Mouse (Mus musculus) T-helper 17 cell (primary cell): Measurements from ENCODE around the gene Prkn.

Experiments
- in situ Hi-C, 2 experiments: fragments of 300-600 bp; cut with MboI, MseI; formaldehyde crosslinking; loops; 1 replicate in 1 of 2; 2 replicates in 1 of 2; pipeline ENCODE4 v1.15.1; 2025; ENCODE audit warnings: high pct_unique_total_duplicates in 2 of 2

The Prkn gene

DNA sequence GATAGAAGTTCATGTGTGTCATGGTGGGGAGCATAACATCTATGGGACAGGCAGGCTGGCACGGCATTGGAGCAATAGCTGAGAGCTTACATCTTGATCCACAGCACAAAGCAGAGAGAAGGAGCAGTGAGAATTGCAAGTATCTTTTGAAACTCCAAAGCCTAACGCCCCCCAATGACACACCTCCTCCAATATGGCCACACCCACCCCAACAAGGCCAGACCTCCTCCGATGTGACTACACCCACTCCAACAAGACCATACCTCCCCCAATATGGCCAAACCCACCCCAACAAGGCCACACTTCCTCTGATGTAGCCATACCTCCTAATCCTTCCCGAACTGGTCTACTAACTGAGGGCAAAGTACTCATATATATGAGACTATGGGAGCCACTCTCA lies 1004.3 kb downstream of the Prkn start:
- in situ Hi-C loops = no loop called here

DNA sequence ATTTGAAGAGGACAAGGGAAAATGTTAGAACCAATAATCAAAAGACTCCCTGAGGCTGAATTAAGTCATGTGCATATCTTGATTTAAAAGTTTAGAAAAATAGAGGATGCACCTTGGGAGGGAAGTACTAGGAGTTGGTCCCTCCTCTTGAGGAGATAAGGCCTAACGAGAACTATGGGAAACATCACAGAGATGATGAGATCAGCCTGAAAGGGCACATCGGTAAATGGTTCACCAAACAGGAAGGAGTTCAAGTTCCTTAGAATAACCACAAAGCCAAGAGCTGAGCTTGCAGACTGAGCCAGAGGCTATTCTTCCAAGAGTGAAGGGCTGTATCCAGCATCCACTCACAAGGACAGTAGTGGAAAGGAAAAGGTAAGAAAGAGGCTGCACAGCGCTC lies 1004.8 kb downstream of the Prkn start:
- in situ Hi-C loops = no loop called here

DNA sequence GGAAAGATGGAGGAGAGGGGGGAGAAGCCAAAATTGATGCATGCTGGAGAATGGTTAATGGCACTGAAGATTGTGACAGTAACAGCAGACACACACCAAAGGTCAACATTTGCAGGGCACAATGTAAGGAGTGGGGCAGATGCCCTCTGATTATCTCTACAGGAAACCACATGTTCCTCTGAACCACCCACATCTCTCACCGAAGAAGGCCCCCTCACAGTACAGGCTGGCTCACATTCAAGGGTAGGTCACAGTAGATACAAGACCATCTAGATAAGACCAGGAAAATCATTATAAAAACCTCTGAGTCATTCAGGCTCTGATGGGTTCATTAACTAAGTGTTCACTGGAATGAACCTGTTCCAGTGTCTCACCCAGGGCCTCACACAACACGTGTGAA lies 1005.3 kb downstream of the Prkn start:
- in situ Hi-C loops = no loop called here

DNA sequence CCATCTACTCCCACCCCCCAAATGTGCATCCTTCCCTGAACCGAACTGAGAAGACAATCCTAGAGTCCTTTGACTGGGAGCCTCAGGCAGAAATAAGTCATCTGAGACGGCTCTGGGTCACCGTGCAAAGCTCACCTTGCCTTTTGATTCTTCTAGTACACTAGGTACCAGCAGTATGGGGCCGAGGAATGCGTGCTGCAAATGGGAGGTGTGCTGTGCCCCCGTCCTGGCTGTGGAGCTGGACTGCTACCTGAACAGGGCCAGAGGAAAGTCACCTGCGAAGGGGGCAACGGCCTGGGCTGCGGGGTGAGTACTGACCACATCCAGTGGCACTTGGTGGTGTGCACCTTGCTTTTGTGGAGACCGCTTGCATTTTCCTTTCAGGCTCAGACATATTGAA lies 1014.4 kb downstream of the Prkn start:
- in situ Hi-C loops = loop anchor here in 1 of 2 experiments (5.0 to 10.0 kb wide), 2 partner anchors 48 to 1880 kb away; no protein-coding TSS in a partner anchor

DNA sequence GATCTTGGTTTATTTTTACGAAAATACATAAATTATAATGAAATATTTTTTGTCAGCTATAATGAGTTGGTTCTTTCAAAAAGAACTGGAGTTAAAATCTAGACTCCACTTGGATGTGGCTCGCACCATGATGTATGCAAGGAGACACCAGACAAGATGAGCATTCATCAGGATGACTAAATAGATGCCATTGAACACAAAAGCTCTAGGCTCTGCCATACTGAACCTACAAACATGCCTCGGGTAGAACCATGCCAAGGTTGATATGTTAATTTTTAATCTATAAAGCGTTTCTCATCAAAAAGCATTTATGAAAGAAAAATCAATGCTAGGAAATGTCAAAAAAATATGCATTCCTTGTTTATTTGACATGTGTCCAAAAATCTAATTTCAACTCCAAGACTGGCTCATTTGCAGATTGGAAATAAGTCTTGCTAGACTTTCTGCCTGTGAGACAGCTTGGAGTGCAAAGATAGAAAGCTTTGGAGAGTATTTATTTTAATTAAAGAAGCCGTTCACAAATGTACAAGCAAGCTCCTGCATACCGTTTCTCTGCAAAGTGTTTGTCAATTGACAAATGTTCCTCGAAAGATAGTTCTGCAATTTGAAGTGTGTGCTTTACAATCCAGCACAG lies 1018.7 kb downstream of the Prkn start:
- in situ Hi-C loops = loop anchor here in 1 of 2 experiments (10.0 kb wide), 1 partner anchor 1884 kb away; no protein-coding TSS in a partner anchor

DNA sequence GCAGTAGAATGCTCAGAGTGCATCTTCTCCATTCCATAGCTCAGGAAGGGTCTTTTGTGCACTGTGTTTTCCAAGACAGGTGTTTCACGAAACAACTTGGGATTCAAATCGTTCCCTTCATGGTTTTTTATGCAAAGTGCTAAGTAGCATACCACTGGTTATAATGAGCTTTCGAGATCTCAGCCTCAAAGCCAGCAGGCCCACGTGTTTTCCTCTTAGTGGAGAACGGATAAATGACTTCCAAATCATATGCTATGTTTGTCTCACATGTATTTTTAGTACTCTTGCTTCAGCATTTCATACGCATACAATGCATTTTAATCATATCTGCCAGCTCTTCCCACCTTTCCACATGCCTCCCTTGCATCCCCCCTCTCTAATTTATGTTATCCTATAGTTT lies 1021.0 kb downstream of the Prkn start:
- in situ Hi-C loops = no loop called here

DNA sequence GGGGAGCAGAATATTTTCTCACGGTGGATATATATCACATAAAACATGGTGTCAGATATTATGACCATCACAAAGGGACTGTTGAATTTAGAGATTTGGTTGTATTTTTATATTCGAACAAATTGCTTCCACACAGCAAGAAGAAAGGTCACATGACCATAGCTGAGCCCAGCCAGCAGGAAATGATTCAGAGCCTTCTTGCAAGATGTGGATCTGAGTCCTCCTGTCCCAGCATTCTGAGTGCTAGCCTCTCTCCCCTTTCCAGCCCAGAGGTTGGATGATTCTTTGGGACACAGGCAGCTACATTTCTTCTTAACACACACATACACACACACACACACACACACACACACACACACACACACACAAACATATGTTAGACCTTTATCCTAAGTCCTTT lies 1022.2 kb downstream of the Prkn start:
- in situ Hi-C loops = no loop called here

DNA sequence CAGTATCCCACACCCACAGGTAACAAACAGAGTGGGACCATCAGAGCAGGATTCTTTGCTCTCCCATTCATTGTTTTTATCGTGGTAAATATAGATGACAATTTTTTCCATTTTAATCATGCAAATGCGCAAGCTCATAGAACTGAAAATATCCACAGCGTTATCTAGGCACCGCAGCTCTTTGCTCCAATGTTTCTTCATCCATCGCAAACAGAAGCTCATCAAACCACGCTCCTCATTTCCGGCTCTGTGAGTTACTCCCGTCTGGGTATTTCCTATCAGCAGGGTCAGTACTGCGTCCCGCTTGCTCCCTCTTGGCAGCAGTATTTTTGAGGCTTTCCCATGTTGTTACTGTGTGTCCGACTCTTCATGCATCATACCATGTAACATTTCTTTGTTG lies 1022.8 kb downstream of the Prkn start:
- in situ Hi-C loops = no loop called here

DNA sequence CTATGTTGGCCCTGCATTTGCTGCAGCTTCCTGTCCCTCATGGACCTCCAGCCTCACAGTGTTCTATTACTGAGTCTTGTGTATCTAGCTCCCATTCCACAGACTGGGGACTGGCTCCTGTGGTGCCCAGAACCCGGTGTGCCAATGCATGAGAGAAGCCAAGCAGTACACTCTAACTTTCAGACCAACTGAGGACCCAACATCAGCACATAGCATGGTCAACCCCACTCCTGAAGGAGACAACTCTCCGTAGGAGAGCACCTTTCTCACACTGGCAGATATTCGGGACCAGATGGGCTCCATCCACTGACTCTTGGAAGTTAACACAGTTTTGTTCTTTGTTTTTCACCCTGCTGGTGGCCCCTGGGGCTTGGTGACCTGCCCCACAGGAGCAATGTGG lies 1026.0 kb downstream of the Prkn start:
- in situ Hi-C loops = no loop called here

DNA sequence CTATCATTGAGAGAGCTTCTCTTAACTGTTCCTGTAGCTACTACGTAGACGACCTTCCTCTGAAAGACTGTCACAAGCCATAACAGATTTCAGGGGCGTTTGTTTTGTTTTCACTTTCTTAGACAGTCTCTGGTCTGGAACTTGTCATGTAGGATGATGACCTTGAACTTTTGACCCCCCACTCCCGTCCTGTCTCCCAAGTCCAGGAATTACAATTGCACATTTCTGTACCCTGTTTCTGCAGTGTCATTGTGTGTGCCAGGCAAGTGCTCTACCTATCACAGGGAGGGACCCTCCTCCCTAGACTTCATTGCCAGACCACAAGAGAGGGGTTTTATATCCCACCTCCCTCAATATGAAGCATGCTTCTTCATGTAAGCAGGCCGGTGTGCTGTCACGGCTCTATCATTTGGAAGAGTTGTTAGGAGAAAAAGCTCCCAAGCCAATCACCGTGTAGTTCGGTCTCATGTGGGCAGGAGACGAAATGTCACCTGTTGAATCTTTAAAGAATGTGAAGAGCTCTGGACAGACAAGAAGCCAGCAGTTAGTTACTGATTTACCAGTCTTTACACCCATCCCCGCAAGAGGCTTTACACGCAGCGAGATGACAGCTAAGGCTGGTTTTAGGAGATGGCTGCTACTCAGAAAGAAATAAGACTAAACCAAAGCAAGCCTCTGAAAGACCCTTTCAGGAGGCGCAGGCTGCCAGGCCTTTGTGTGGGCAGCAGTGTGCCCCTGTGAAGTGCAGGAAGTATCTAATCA lies 1027.3 kb downstream of the Prkn start:
- in situ Hi-C loops = no loop called here

DNA sequence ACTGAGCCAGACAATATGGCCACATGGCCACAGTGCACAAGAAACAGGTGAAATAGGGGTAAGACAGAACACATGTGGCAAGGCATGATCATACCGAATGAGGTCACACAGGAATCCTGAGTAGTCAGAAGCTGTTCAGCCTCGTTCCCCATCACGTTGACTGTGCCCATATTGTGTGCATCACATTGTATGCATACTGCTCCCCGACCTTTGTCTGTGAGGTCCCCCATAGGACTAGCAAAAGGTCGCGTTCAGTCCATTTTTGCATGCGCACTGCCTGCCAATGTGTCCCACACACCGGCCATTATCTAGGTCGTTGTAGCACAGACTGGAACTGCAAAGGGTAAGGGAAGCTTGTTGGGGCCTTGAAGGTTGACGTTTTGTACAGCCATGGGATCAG lies 1030.4 kb downstream of the Prkn start:
- in situ Hi-C loops = no loop called here

DNA sequence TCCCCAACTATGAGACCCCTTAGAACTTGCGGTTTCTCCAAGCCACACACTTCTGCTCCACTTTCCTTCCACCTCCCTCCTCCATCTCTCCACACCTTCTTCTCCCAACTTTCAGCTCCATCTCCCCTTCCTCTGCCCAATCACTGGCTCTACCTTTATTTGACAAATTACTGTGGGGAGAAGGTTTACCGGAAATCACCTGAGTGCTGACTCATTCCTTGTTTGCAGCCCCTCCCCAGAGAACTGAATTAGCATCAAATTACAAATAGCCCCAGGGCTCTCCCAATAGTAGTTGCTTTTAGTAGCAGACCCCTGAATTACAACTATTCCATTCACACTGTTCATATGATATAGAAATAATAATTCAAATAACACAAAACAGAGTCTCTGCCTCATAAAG lies 1036.1 kb downstream of the Prkn start:
- in situ Hi-C loops = no loop called here

DNA sequence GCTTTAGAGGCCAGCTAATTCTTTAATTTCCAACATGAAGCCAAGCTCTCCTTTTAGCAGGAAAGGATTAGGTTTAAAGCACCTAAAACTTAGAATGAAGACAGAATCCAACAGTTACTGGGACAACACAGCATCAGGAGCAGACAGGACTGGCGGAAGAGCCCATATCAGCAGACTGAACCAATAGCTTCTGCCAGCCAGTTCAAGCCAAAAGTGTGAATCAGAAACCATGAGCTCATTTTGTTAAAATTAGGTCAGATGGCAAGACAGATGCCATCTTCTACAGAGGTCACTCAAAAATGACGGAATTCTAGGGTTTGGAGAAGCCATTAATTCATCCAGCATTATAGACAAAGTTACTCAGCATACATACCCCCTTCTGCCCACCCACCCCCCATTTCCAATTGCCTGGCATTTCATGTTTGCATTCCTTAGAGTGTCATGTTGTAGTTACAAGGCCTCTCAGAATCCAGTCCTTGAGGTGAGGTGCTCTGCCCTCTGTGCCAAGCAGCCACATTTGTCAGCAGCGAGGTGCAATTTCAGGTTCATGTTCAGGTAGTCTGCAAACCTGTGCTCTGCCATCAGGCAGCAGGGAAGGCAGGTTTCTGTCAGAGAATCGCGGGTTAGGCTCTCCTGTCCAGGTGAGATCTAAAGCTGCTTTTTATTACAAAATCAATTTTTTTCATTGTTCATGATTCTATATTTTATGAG lies 1041.1 kb downstream of the Prkn start:
- in situ Hi-C loops = no loop called here

DNA sequence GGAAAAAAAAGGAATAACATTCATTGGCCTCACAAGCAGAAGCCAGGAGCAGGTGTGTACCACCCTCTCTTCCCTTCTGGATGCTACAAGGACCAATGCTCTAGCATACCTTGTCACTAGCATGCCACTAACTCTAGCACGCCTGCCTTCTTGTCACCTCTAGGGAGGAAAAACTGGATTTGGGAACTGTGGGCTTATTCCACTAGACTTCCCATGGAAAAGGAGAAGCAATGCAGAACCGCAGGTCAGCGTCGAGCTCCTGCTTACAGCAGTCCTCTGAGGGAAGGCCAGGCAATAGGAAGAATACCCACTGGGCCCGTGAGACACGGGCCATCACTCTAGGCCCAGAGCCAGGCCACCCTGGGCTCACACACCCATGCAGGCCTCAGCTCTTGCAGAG lies 1045.4 kb downstream of the Prkn start:
- in situ Hi-C loops = no loop called here

DNA sequence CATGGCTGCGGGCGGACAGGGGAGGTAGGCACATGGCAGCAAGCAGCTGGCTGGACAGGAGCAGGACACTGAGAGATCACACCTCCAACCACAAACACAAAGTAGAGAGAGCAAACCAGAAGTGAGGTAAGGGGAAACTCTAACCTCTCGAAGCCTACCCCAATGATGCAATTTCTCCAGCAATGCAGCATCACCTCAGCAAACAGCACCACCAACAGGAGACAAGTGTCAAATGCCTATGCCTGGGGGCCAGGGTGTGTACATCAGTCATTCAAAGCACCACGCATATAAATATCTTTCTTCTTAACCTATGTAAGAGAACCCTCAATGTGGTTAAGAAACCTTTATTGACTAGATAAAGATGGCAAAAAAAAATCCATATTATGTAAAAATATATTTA lies 1046.8 kb downstream of the Prkn start:
- in situ Hi-C loops = no loop called here

DNA sequence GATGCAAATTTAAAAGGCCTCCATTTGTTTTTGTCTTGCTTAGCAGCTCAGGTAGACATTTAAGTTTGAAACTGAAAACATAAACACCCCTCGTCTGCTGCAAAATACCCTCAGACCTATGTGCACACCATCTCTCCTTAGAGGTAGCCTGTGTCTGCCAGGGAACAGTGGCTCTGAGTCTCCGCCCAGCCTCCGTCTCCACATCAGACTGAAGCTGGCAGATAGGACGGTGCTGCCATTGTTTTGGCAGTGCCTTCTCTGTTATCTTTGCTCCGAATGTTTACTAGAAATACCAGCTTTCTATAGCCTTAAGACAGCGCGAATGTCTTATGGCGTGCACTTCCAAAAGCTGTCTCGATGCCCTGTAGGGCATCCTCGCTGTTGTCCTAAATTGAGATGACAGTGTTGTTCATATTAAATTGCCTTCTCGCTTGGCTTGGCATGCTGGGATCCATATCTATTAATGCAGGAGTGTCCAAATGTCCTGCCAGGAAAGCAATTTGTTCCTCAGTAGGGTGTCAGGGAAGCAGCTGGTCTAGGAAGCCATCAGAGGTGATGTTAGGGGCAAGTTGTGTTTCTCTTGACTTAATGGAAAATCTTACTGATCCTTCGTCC lies 1047.5 kb downstream of the Prkn start:
- in situ Hi-C loops = no loop called here

DNA sequence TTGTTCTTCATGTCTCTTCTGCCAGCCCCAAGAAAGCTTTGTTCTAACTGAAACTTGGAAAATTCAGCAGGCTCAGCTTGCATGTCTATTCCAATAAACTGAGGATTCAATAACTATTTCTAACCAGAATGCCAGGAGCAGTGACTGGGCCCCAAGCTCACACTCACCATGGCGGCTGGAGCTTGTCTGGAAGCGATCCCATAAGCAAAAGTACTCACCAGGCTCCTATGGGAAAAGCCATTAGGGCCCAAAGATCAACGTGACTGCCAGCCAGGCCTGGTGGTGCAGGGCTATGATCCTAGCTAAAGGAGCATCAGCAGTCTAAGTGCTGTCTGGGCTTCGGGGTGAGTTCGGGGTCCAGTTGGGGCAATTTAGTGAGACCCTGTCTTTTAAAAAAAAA lies 1048.6 kb downstream of the Prkn start:
- in situ Hi-C loops = no loop called here

DNA sequence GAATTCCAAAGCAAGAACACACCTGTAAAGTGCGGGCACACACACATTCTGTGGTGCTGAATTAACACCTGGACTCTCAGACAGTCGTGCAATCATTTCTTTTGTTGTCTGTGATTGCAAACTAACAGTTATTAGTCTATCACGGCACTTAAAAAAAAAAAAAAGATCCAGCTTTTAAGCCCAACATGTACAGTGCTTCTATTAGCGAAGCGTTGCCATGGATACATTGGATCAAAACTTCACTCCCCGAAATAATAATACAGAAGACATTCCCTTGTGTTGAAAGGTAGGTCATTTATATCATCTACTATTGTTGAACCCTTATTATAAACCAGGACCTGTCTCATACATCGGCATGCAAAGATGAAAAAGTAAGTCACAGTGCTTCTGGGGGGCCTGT lies 1060.1 kb downstream of the Prkn start:
- in situ Hi-C loops = loop anchor here in 1 of 2 experiments (5.0 kb wide), 1 partner anchor 48 kb away; no protein-coding TSS in a partner anchor

DNA sequence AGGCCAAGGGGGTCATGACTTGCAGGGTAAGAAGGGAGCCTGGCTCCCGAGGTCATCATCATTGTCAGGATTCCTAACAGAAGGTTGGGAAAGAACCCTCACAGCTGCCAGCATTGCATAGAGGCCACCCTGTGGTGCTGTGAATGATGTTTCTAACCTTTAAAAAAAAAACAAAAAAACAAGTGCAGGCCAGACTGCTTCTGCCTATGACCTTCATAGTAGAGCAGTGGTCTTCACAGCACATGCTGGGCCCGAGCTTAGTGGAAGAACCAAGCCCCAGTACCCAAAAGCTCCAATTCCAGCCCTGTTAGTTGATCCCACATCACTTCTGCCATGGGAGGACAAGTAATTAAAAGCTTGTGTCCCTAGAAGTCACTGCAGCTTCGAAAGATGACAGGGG lies 1061.5 kb downstream of the Prkn start:
- in situ Hi-C loops = loop anchor here in 1 of 2 experiments (5.0 kb wide), 1 partner anchor 49 kb away; no protein-coding TSS in a partner anchor

DNA sequence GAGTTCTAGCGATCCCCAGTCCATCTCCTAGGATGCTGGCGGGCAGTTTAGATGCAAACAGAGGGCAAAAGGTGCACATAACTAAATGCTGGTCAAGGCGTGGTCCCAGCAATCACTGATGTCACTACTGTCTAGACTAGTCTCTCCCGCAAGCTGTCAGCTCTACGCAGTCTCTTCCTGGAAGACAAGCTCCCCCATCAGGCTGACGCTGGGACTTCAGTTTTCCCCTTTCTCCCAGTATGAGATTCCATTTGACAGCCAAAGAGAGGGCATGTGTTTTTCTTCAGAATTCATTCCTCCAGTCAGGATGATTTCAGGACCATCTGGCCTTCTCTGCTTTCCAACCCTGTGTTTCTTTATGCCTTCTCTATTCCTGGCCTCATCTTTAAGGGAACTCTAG lies 1062.8 kb downstream of the Prkn start:
- in situ Hi-C loops = loop anchor here in 1 of 2 experiments (5.0 kb wide), 1 partner anchor 51 kb away; no protein-coding TSS in a partner anchor

DNA sequence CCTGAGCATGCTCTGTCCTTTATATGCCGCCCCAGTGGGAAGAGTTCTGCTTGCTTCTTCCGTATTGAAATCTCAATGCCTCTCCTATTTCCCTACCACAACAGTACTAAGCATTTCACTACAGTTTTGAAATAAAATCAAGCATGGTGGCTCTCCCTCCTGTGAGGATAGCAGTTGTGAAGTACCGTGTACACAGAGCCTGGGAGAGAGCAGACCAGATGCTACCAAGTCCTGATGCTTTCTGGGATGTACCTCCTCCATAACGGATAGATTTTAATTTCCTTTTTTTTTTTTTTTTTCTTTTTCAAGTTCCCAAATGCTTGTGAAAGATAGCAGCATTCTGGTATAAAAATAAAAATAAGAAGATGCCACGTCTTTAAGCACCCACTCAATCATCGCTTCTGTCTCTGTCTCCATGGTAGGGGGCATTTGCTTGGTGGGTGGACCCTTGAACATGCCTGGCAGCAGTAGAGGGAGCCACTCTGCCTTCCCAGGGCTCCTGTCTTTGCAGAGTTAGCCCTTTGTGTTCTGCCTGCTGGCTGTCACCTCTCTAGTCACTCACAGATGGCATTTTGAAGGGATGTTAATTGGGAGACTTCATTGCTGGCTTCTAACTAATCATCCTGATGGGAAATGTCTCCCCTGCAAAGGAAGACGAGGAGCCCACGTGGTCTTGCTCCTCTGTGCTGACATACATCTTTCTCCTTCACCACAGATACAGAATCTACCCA lies 1070.6 kb downstream of the Prkn start:
- in situ Hi-C loops = no loop called here
